Mouse (Mus musculus) kidney, embryonic 14.5 days (tissue): ENCODE data around the gene Tns3. TPM values are rescaled to one million over a fixed set of nuclear protein-coding genes. Genes with fewer than 3 reads are reported as not detected.

Source experiments
- ATAC-seq: fragments of 200-750 bp; cut with Nextera tagmentation; 2 replicates; pipeline ENCODE4 v1.8.0; 2017; ENCODE audit warnings: moderate number of reproducible peaks, mild to moderate bottlenecking, moderate TSS enrichment, moderate library complexity; ENCODE audit not compliant: low FRiP score, low TSS enrichment
- H3K27ac ChIP-seq: fragments of 300-500 bp; sonication (generic); 2 replicates; pipeline ENCODE4 v1.5.1; 2014; ENCODE audit warnings: low read depth, mild to moderate bottlenecking, low read length, moderate library complexity, mixed read lengths
- H3K27me3 ChIP-seq: fragments of 300-500 bp; sonication (generic); 2 replicates; pipeline ENCODE4 v1.6.1; 2014; ENCODE audit warnings: mild to moderate bottlenecking, low read length; ENCODE audit not compliant: control insufficient read depth, insufficient read depth
- H3K36me3 ChIP-seq: fragments of 300-500 bp; sonication (generic); 2 replicates; pipeline ENCODE4 v1.6.1; 2014; ENCODE audit warnings: low read length, mixed read lengths; ENCODE audit not compliant: control insufficient read depth, insufficient read depth
- H3K4me1 ChIP-seq: fragments of 300-500 bp; sonication (generic); 2 replicates; pipeline ENCODE4 v1.6.1; 2014; ENCODE audit warnings: low read length, mixed read lengths; ENCODE audit not compliant: control insufficient read depth, insufficient read depth
- H3K4me2 ChIP-seq: fragments of 300-500 bp; sonication (generic); replicated peaks from 2 replicates; pipeline ENCODE4 v1.6.1; 2014; ENCODE audit warnings: low read depth, mild to moderate bottlenecking, low read length
- H3K4me3 ChIP-seq: fragments of 300-500 bp; sonication (generic); 2 replicates; pipeline ENCODE4 v1.5.1; 2014; ENCODE audit warnings: mild to moderate bottlenecking, low read length
- H3K9ac ChIP-seq: fragments of 300-500 bp; sonication (generic); 2 replicates; pipeline ENCODE4 v1.6.1; 2014; ENCODE audit warnings: low read depth, mild to moderate bottlenecking, low read length, moderate library complexity
- H3K9me3 ChIP-seq: fragments of 300-500 bp; sonication (generic); 2 replicates; pipeline ENCODE4 v1.6.1; 2016; ENCODE audit warnings: low read length; ENCODE audit not compliant: control insufficient read depth
- WGBS: fragments of 180-500 bp; shearing (Covaris S2); extraction: QIAGEN DNeasy Blood & Tissue Kit; methylation state at CpG from one replicate; pipeline ENCODE4 v1.1.7; 2014; 5-methylcytosine and 5-hydroxymethylcytosine counted together
- polyA plus RNA-seq: library from polyadenylated mRNA; unstranded; fragments of >200 nt; fragmentation: Nextera tagmentation; extraction: Ambion mirVana; gene quantifications from 2 replicates; pipeline ENCODE4 v1.2.1, GENCODE M21; 2014

Gene Tns3
- polyA plus RNA-seq, 1 experiment from 2014 or later = 20.3 TPM

- no peaks in the 10 kb centered on the region for H3K27me3 ChIP-seq
- ATAC-seq = no peak
- no peak overlapping the region for H3K4me2 ChIP-seq
- no peak overlapping the region for H3K4me3 ChIP-seq
- H3K36me3 ChIP-seq = peaks cover 21% of the 10 kb centered on the region; the same call in 1 of the 2 replicates
- H3K9me3 ChIP-seq = no peaks in the 10 kb centered on the region
- no peak overlapping the region for H3K27ac ChIP-seq
- 0 out of 2 replicates have a peak, but pooled peaks cover 7% of the 10 kb centered on the region for H3K4me1 ChIP-seq
- WGBS = 76% methylated on average over 4 of the region's 4 CpGs
- H3K9ac ChIP-seq = no peak overlapping the region
Measured at GRCm38 (mm10) chr11:8530036-8530435, 134.3 kb downstream of the Tns3 start.

- peaks cover 19% of the 10 kb centered on the region for H3K36me3 ChIP-seq
- H3K9ac ChIP-seq = no peak overlapping the region
- no peak overlapping the region for H3K4me2 ChIP-seq
- peak overlapping the region; percentile 63; the same call in 1 of the 2 replicates for H3K27ac ChIP-seq
- H3K9me3 ChIP-seq = no peaks in the 10 kb centered on the region
- ATAC-seq = no peak
- no peak overlapping the region for H3K4me3 ChIP-seq
- 57% methylated on average over 9 of the region's 9 CpGs for WGBS
- H3K27me3 ChIP-seq = no peaks in the 10 kb centered on the region
- H3K4me1 ChIP-seq = 0 out of 2 replicates have a peak, but pooled peaks cover 7% of the 10 kb centered on the region
Measured at GRCm38 (mm10) chr11:8525463-8526145, 138.7 kb downstream of the Tns3 start.

- no peaks in the 10 kb centered on the region for H3K27me3 ChIP-seq
- WGBS = 39% methylated on average over 10 of the region's 10 CpGs
- peak; percentile 50 for ATAC-seq
Measured at GRCm38 (mm10) chr11:8523344-8524126, 140.8 kb downstream of the Tns3 start.

GRCm38 (mm10) chr11:8513359-8514253 is 150.7 kb downstream of the Tns3 start:
- 0 out of 2 replicates have a peak, but pooled peaks have one; percentile 45 for ATAC-seq
- 77% methylated on average over 7 of the region's 7 CpGs for WGBS
- Histone ChIP-seq H3K4me3 (no peak overlapping the region), H3K36me3 (peaks cover 44% of the 10 kb centered on the region), H3K4me1 (0 out of 2 replicates have a peak, but pooled peaks cover 3% of the 10 kb centered on the region), H3K9me3 (no peaks in the 10 kb centered on the region), H3K27ac (0 out of 2 replicates have a peak overlapping the region, but pooled peaks have one; percentile 24), H3K9ac (no peak overlapping the region), H3K4me2 (no peak overlapping the region), H3K27me3 (no peaks in the 10 kb centered on the region)

More at GRCm38 (mm10) chr11:8523344-8524126, 140.8 kb downstream of the Tns3 start:
- no peak overlapping the region for H3K4me3 ChIP-seq
- no peak overlapping the region for H3K4me2 ChIP-seq
- no peaks in the 10 kb centered on the region for H3K9me3 ChIP-seq
- no peak overlapping the region for H3K27ac ChIP-seq
- 0 out of 2 replicates have a peak, but pooled peaks cover 7% of the 10 kb centered on the region for H3K4me1 ChIP-seq
- H3K9ac ChIP-seq = no peak overlapping the region
- H3K36me3 ChIP-seq = peaks cover 24% of the 10 kb centered on the region

- Histone ChIP-seq H3K4me3 (no peak overlapping the region), H3K4me2 (no peak overlapping the region), H3K9ac (no peak overlapping the region), H3K9me3 (no peaks in the 10 kb centered on the region), H3K27me3 (no peaks in the 10 kb centered on the region), H3K36me3 (peaks cover 46% of the 10 kb centered on the region; the same call in 1 of the 2 replicates), H3K4me1 (0 out of 2 replicates have a peak, but pooled peaks cover 3% of the 10 kb centered on the region), H3K27ac (no peak overlapping the region)
- 60% methylated on average over 2 of the region's 2 CpGs for WGBS
- no peak for ATAC-seq
Measured at GRCm38 (mm10) chr11:8510294-8510693, 154.0 kb downstream of the Tns3 start.

- Histone ChIP-seq H3K36me3 (peaks cover 52% of the 10 kb centered on the region; the same call in 1 of the 2 replicates), H3K9ac (no peak overlapping the region), H3K4me1 (0 out of 2 replicates have a peak, but pooled peaks cover 3% of the 10 kb centered on the region), H3K9me3 (no peaks in the 10 kb centered on the region), H3K4me2 (no peak overlapping the region), H3K27me3 (no peaks in the 10 kb centered on the region), H3K4me3 (no peak overlapping the region), H3K27ac (no peak overlapping the region)
- 86% methylated on average over 7 of the region's 7 CpGs for WGBS
- ATAC-seq = no peak
Measured at GRCm38 (mm10) chr11:8509614-8510013, 154.7 kb downstream of the Tns3 start.

- no peaks in the 10 kb centered on the region for H3K27me3 ChIP-seq
- no peak overlapping the region for H3K27ac ChIP-seq
- H3K9me3 ChIP-seq = no peaks in the 10 kb centered on the region
- H3K9ac ChIP-seq = no peak overlapping the region
- H3K4me2 ChIP-seq = no peak overlapping the region; the same call in 1 of the 2 replicates
- no peak overlapping the region for H3K4me3 ChIP-seq
- peaks cover 28% of the 10 kb centered on the region; the same call in 1 of the 2 replicates for H3K36me3 ChIP-seq
- no peaks in the 10 kb centered on the region for H3K4me1 ChIP-seq
- ATAC-seq = peak; percentile 87
- WGBS = 16% methylated on average over 11 of the region's 11 CpGs
Measured at GRCm38 (mm10) chr11:8503735-8504134, 160.6 kb downstream of the Tns3 start.

- peaks cover 21% of the 10 kb centered on the region; the same call in 1 of the 2 replicates for H3K36me3 ChIP-seq
- 92% methylated on average over 6 of the region's 6 CpGs for WGBS
- no peak overlapping the region for H3K4me3 ChIP-seq
- peaks cover 17% of the 10 kb centered on the region for H3K4me1 ChIP-seq
- no peak for ATAC-seq
- no peaks in the 10 kb centered on the region for H3K27me3 ChIP-seq
- no peak overlapping the region for H3K4me2 ChIP-seq
- no peak overlapping the region for H3K9ac ChIP-seq
- no peak overlapping the region for H3K27ac ChIP-seq
- H3K9me3 ChIP-seq = no peaks in the 10 kb centered on the region
Measured at GRCm38 (mm10) chr11:8500855-8501254, 163.5 kb downstream of the Tns3 start.
